Mouse (Mus musculus): ENCODE results near the gene Pla2g4e. TPM values are rescaled to one million over a fixed set of nuclear protein-coding genes. Genes with fewer than 3 reads are reported as not detected.

Pla2g4e gene
- total and polyA plus RNA-seq, 3 experiments = not detected

GRCm38 (mm10) chr2:120124946-120125345 lies 120.2 kb downstream of the Pla2g4e start:
- H3K36me3 ChIP-seq (ENCODE audit: control insufficient read depth in 1 of 2, insufficient read depth in 2 of 2, low read length in 2 of 2) = no peaks in the 10 kb centered on the region; a peak in 1 of 4 replicates

GRCm38 (mm10) chr2:120124096-120124495 lies 121.0 kb downstream of the Pla2g4e start:
- no peaks in the 10 kb centered on the region for H3K27me3 ChIP-seq (ENCODE audit: control insufficient read depth in 1 of 2, insufficient read depth in 2 of 2, low read length in 2 of 2)
- H3K9me3 ChIP-seq (replicated peaks; ENCODE audit: insufficient read depth, low read length) = no peaks in the 10 kb centered on the region
- no peak overlapping the region for H3K4me3 ChIP-seq (ENCODE audit: control insufficient read depth in 1 of 2, insufficient read depth in 1 of 2, low read depth in 2 of 2, low read length in 2 of 2)
- no peak overlapping the region for H3K9ac ChIP-seq (ENCODE audit: control insufficient read depth, low read depth, low read length, poor library complexity, severe bottlenecking)
- H3K4me1 ChIP-seq (ENCODE audit: control insufficient read depth in 1 of 2, insufficient read depth in 2 of 2, low read length in 2 of 2) = no peaks in the 10 kb centered on the region
- no peaks in the 10 kb centered on the region; a peak in 1 of 4 replicates for H3K36me3 ChIP-seq (ENCODE audit: control insufficient read depth in 1 of 2, insufficient read depth in 2 of 2, low read length in 2 of 2)
- no peaks in the 10 kb centered on the region for H3K79me2 ChIP-seq (ENCODE audit: control insufficient read depth, insufficient read depth, low read length, poor library complexity)
- H3K27ac ChIP-seq (ENCODE audit: control insufficient read depth, low read depth, low read length) = no peak overlapping the region
- TF ChIP-seq MAX (IDR thresholded peaks at IDR 0.05; ENCODE audit: low read length) = no peak
- no peak for TF ChIP-seq MYC (IDR thresholded peaks at IDR 0.05; ENCODE audit: low read depth, low read length)
- TF ChIP-seq E2F4 (IDR thresholded peaks at IDR 0.05; ENCODE audit: borderline replicate concordance, low read depth, low read length) = no peak
- no peak for TF ChIP-seq NRF1 (IDR thresholded peaks at IDR 0.05; ENCODE audit: insufficient read depth, low read depth, low read length, poor library complexity, severe bottlenecking)
- no peak for TF ChIP-seq SMC3 (IDR thresholded peaks at IDR 0.05; ENCODE audit: low read depth, low read length)
- no peak for TF ChIP-seq TCF12 (IDR thresholded peaks at IDR 0.05; ENCODE audit: low read depth, low read length)
- no peak for TF ChIP-seq POLR2A (IDR thresholded peaks at IDR 0.05; ENCODE audit: control insufficient read depth in 1 of 2, insufficient read depth in 1 of 2, low read depth in 1 of 2, low read length in 2 of 2, poor library complexity in 1 of 2)
- no peak for TF ChIP-seq TAL1 (IDR thresholded peaks at IDR 0.05; ENCODE audit: low read length)
- no peak for TF ChIP-seq EP300 (IDR thresholded peaks at IDR 0.05; ENCODE audit: low read depth in 1 of 2, low read length in 2 of 2)
- no peak for TF ChIP-seq BHLHE40 (IDR thresholded peaks at IDR 0.05; ENCODE audit: borderline replicate concordance, low read depth, low read length)
- no peak for TF ChIP-seq NELFE (IDR thresholded peaks at IDR 0.05; ENCODE audit: low read depth, low read length)
- TF ChIP-seq POLR2AphosphoS2 (IDR thresholded peaks at IDR 0.05; ENCODE audit: low read length) = no peak
- TF ChIP-seq UBTF (IDR thresholded peaks at IDR 0.05; ENCODE audit: borderline replicate concordance, insufficient read depth, low read depth, low read length) = no peak
- no peak for TF ChIP-seq ZKSCAN1 (IDR thresholded peaks at IDR 0.05; ENCODE audit: low read depth, low read length)
- TF ChIP-seq ZC3H11A (IDR thresholded peaks at IDR 0.05; ENCODE audit: low read depth, low read length) = no peak
- no peak for TF ChIP-seq ZNF384 (IDR thresholded peaks at IDR 0.05; ENCODE audit: low read depth, low read length)
- no peak for TF ChIP-seq MEF2A (IDR thresholded peaks at IDR 0.05; ENCODE audit: extremely low read depth, insufficient replicate concordance, low read depth, low read length, poor library complexity, severe bottlenecking)
- TF ChIP-seq JUND (IDR thresholded peaks at IDR 0.05; ENCODE audit: low read depth, low read length) = no peak
- TF ChIP-seq GATA1 (IDR thresholded peaks at IDR 0.05; ENCODE audit: low read depth, low read length) = no peak
- DNase-seq (ENCODE audit: low read depth, low spot score) = no peak

More at GRCm38 (mm10) chr2:120124946-120125345, 120.2 kb downstream of the Pla2g4e start:
- no peak for TF ChIP-seq MXI1 (IDR thresholded peaks at IDR 0.05; ENCODE audit: low read depth, low read length)
- TF ChIP-seq RAD21 (IDR thresholded peaks at IDR 0.05; ENCODE audit: low read depth, low read length) = no peak
- no peak for TF ChIP-seq POLR2AphosphoS5 (IDR thresholded peaks at IDR 0.05; ENCODE audit: borderline replicate concordance, low read depth, low read length)
- no peak for TF ChIP-seq ZKSCAN1 (IDR thresholded peaks at IDR 0.05; ENCODE audit: low read depth, low read length)
- no peak for TF ChIP-seq UBTF (IDR thresholded peaks at IDR 0.05; ENCODE audit: borderline replicate concordance, insufficient read depth, low read depth, low read length)
- no peak for TF ChIP-seq SMC3 (IDR thresholded peaks at IDR 0.05; ENCODE audit: low read depth, low read length)
- TF ChIP-seq MAZ (IDR thresholded peaks at IDR 0.05; ENCODE audit: low read depth, low read length) = no peak
- no peak for TF ChIP-seq TBP (IDR thresholded peaks at IDR 0.05; ENCODE audit: low read depth, low read length)
- TF ChIP-seq CHD2 (IDR thresholded peaks at IDR 0.05; ENCODE audit: low read length) = no peak
- TF ChIP-seq GATA1 (IDR thresholded peaks at IDR 0.05; ENCODE audit: low read depth, low read length) = no peak
- TF ChIP-seq CTCF (IDR thresholded peaks at IDR 0.05 in 2 of 3, conservative IDR thresholded peaks at IDR 0.05 in 1 of 3; ENCODE audit: control insufficient read depth in 1 of 3, insufficient read depth in 1 of 3, low read depth in 2 of 3, low read length in 3 of 3, poor library complexity in 1 of 3, severe bottlenecking in 1 of 3) = no peak
- no peak for TF ChIP-seq POLR2AphosphoS2 (IDR thresholded peaks at IDR 0.05; ENCODE audit: low read length)
- TF ChIP-seq RCOR1 (IDR thresholded peaks at IDR 0.05; ENCODE audit: low read depth, low read length) = no peak
- no peak for TF ChIP-seq MYC (IDR thresholded peaks at IDR 0.05; ENCODE audit: low read depth, low read length)
- no peak for TF ChIP-seq ZMIZ1 (IDR thresholded peaks at IDR 0.05; ENCODE audit: low read depth, low read length)
- TF ChIP-seq NRF1 (IDR thresholded peaks at IDR 0.05; ENCODE audit: insufficient read depth, low read depth, low read length, poor library complexity, severe bottlenecking) = no peak
- no peak for TF ChIP-seq MYB (IDR thresholded peaks at IDR 0.05; ENCODE audit: low read depth, low read length)
- H3K4me1 ChIP-seq (ENCODE audit: control insufficient read depth in 1 of 2, insufficient read depth in 2 of 2, low read length in 2 of 2) = no peaks in the 10 kb centered on the region
- H3K79me2 ChIP-seq (ENCODE audit: control insufficient read depth, insufficient read depth, low read length, poor library complexity) = no peaks in the 10 kb centered on the region
- no peaks in the 10 kb centered on the region for H3K27me3 ChIP-seq (ENCODE audit: control insufficient read depth in 1 of 2, insufficient read depth in 2 of 2, low read length in 2 of 2)
- H3K9me3 ChIP-seq (replicated peaks; ENCODE audit: insufficient read depth, low read length) = no peaks in the 10 kb centered on the region
- no peak overlapping the region for H3K27ac ChIP-seq (ENCODE audit: control insufficient read depth, low read depth, low read length)
- H3K9ac ChIP-seq (ENCODE audit: control insufficient read depth, low read depth, low read length, poor library complexity, severe bottlenecking) = no peak overlapping the region
- no peak for DNase-seq (ENCODE audit: low read depth, low spot score)
- H3K4me3 ChIP-seq (ENCODE audit: control insufficient read depth in 1 of 2, insufficient read depth in 1 of 2, low read depth in 2 of 2, low read length in 2 of 2) = no peak overlapping the region
